Mouse (Mus musculus) kidney, postnatal 14 days (tissue): ENCODE results near the gene Arap2.
A peak's percentile ranks its signal among the peaks of the same experiment; 100 is the strongest.
"Not testable (repeated sequence)": the region's sequence is repeated elsewhere in the genome, so short reads cannot be mapped to it uniquely, and the experiment has no call there.

ENCODE experiments used
- DNase-seq: peaks from one replicate; pipeline ENCODE4 v3.0.0; 2022; ENCODE audit warnings: mixed read lengths

Arap2 gene

DNA sequence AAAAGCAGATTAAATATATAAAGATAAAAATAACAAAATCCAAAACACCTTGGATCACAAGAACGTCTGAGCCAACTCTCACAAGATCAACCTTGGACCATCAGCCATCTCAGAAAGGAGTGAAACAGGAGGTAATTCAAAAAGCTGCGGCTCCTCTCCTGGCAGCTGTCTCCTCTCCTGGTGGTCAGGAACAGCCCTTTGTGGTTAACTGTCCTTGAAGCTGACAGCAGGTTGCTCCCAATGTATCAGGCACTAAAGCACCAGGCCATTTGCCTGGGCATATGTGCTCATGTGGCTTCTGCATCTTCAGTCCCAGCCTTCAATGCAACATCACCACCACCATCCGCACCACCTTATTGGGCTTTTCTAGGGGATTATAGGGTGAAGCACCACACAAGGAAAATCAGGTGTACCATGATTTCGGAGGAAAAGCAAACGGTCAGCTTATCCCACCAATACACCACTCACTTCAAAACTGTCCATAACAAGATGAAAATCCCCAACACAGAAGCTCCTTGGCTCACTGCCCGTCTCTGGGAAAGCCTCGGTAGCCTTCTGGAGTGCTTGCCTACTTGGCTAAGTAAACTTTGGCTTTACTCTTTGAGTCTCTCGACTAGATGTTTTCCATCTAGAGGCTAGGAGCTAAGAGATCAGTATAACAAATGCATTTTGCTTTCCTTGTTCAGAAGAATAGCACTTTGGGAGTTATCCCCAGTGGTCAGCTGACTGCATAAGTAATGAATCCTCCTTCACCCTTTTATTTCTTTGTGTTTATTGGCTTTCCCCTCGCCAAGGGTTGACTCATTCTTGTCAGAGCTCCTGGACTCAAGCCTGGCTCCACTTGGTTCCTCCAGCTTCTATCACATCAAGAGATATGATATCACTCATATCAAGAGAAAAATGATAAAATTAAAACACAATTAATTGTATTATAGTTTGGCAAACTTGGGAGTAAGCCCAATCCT lies 26.2 kb downstream of the Arap2 start:
- no peak for DNase-seq

DNA sequence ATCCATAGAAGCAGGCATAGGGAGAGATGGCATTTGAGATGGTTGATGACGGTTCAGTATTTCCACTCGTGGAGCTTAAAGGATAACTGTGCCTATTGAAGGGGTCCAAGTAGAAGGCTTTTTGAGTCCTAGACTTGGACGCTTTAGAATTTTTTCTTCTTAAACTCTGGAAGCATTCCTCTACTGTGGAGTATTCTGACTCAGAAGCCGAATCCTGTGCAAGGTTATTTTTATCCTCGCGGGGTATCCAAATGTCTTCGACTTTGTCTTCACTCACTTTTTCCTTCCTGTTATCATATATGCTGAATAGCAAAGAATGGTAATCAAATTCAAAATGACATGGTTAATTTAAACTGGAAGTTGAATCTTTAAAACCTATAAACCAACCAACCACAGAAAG lies 35.4 kb downstream of the Arap2 start:
- not testable (repeated sequence) for DNase-seq

DNA sequence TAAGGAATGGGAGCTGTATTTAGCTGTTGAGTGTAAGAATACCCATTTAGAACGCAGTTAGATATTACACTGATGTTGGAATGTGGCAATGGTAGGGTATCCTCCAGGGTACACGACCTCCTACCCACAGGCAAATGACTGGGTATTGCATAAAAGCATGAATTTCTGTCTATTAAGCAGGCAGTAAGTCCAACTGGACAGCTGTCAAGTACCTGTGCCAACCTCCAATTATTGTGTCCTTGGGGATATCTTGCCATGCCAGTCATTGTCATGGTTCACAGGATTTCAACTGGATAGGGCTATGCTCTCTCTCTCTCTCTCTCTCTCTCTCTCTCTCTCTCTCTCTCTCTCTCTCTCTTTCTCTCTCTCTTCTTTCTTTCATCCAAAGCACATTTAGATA lies 40.4 kb downstream of the Arap2 start:
- no peak for DNase-seq

DNA sequence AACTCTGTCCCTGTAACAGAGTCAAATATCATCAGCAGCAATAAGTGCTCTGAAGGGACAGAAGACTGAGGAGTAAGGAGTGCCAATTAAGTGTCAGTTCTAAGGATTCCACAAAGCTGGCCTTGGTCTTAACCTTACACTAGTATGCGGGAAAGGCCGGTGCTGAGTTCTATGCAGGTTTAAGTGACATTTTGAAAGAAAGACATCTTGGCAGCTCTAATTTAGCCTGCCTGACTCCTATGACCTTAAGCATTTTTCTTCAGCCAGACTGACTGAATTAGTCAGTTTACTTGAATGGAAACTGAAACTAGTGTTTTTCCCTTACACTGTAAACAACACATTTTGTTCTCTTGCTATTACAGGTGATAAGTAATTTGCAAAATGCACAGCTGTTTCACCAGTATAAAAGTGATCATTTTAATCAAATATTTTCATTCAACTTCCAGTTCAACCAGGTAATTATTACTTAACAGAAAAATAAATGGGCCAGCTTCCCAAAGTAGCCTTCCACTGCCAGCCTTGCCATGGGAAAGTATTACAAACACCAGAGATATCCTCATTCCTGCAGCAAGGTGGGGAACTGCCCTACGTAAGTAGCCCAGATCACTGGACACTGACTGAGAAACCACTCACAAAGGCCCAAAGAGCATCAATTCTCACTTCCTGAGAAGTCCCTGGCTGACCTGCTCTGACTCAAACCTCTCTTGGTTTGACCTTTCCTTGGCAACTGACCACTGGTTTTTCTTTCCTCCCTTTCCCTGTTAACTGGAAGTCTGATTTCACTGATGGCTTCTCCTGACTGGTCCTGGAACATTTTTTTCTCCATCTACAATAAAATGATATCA lies 42.5 kb downstream of the Arap2 start:
- no peak for DNase-seq

DNA sequence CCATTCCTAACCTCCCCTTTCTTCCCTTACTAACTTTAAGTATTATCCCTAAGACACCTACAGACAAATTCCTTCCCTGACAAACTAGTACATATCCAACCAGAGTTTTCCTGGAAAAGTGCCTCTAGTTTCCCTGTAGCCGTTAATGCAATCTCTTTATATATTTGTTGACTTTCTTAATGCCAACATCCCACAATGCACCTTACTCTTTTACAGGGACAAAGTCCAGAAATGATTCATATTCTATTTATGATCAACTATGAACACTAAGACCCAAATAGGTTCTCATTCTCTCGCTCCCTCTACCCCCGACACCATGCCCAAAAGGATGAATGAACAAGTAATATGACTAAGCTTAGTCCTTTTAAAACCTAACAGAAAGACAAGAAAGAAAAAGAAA lies 49.5 kb downstream of the Arap2 start:
- no peak for DNase-seq

DNA sequence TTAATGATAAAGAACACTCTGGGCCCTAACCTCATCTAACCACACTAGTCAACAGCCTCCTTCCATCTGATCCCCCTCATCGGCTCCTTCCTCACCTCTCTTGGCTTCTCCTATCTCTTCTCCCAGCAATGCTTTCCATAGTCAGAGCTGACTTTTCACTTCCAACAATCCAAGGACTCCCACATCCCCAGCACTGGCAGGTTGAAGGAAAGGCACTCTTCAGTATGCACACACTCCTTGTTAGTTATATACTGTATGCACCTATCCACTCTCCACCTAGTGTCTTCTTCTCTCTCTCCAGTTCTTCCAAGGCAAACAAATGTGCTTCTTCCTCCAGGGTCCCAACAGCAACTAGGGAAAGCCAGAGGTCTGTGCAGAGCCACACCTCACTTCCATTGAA lies 50.0 kb downstream of the Arap2 start:
- DNase-seq, result no peak

DNA sequence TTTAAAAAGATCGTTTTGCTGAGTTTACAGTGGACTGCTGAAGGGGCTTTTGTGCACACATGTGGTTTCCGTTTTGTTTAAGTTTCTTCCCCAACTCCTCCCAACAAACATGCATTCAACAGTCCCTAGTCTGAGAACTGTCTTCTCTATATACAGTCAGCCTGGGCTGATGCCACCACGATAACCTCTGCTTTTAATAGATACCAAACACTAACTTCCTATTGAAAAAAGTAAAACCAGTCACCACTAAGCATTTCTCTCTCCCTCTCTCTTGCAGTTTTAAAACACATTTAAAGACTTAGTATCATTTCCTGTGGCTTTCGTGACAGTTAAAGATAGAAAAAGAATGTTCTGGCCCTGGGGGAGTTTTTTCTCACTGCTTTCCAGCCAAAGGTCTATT lies 50.5 kb downstream of the Arap2 start:
- DNase-seq, result no peak

DNA sequence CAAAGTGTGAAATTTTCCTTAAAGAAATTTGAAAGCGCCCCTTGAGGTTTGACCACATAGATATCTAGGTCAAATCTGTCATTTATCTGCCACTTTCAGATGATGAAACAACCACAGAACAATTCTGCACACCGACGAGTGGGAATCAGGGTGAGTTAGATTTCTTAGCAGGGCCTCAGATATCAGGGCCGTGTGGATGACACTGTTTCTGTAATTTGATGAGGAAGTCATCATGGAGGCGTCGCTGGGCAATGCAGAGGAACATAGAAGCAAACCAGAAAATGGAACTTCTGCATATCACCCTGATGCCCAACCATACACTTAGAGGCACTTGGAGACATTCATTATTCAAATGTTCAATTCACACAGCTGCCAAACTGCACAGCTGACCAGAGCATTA lies 55.0 kb downstream of the Arap2 start:
- no peak for DNase-seq

DNA sequence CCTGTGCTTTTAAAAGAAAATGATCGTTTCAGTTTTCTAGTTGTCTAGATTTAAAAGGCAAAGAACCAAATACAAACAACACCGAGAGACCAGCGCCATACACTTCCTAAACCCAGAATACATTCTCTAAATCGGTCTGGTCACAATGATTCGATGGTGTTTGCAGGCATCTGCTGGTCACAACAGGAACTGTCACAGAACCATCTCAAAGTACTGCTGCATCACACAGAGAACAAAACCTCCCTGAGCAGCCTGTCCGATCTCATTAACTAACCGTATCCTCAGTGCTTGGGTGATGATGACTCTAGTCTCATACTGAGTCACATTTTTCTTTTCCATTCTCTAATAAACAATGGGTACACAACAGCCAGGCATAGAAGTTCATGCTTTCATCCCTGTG lies 59.1 kb downstream of the Arap2 start:
- peak; percentile 20 for DNase-seq

DNA sequence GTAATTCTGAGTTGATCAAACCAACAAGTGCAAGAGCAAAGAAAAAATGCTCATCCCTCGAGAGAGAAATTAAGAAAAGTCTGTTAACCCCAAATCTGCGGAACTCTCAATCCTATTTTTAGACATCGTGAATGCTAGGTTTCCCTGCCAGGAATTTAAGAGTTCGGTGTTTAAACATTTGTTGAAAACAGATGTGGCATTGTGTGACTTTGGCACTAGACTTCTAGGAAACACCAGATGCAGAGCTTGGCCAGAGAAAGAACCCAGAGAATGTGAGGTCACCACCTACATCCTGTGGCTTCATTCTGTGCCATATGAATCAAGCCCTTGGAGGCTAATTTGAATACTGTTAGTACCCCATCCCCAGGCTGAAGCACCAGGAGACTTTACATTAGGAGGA lies 76.0 kb downstream of the Arap2 start:
- DNase-seq, result no peak

DNA sequence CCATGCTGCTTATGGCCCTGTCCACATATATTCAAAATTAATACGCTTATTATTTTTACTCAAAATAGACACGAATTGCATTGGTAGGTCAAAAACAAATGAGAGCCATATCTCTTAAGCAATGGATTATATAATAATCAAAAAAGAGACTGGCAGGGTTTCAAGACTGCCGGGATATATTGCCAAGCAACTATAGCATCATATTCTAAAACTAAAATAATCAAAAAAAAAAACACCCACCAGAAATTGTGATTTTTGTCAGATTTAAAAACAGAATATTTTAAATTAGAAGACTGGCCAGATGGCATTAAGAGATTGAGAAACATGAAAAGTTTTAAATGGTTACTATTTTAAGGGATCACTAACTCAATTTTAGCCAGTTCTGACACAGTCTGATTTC lies 82.2 kb downstream of the Arap2 start:
- DNase-seq, result no peak

DNA sequence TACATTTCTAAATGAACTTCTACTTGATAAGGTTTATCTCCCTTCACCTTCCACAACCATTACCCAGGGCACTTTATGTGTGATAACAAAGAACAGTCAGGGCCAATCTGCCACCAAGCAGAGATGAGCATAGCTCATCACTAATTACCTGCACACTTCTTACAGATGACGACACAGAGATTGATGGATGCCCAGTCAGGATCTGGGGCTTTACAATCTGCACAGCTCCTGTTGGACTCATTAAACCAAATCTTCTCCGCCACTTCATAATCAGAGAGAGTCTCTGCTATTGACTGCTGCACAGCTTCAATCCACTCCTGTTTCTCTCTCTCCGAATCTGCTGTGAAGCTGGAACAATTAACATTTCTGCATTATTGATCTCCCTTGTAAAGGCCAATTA lies 82.8 kb downstream of the Arap2 start:
- DNase-seq, result no peak

DNA sequence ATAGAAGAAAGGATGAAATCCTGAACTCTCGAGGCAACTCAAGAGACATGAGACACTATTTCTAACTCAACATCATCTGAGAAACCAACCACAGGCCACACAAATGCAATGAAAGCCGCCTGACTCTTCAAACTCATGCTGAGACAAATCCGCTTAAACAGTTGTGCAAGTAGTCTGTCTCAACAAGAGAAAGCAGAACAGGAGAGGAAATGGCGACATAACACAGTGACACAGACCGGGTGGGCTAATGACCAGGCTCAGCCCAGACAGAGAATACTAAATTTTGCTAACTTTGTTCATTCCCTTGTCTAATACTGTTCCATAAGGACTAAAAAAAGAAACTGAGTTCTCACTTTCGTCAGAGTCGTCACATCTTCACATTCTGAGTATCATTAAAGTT lies 88.6 kb downstream of the Arap2 start:
- DNase-seq, result no peak

DNA sequence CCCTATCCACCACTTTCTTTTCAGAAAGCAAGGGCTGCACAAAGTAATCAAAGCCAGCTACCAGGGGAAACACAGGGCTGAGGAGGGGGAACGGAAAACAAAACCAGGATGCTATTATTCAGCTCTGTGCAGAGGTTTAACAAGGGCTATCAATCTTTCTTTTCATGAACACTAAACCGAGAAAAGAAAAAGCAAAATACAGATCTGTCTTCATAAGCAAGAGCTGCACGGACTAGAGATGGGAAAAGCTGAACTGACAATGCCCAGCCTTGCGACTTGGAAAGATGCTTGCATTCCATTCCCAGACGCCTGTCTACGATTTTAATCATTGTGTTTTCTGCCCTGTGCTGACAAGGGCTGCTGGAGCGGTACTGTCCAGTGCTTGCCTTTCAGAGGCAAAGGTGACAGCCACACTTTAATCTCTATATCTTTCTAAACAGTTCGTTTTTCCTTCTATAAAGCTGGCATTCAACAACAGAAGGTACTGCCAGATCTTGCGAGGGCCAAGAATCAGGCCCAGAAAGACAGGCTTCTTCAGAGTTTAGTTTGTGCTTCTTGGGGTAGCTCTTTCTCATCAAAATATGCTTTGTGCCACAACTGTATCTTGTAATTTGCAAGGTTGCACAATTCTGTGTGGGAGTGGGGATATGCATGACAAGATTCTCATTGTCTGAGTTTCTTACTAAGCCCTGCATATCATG lies 93.1 kb downstream of the Arap2 start:
- DNase-seq, result no peak

DNA sequence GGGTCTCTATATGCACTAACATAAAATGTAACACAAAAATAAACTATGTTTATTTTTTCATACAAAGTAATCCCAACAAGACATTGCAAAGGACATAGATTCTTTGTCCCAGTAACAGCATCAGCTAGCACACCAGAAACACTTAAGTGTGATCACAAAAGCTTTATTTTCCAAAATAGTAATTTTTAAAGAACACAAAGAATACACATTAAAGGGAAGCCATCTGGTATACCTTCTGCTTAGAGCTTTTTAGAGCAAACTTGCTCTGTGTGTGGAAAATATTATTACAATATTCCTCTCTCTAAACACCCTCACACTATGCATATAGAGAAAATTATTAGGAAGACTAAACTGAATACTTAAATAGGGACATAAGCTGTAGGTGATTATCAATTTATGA lies 100.6 kb downstream of the Arap2 start:
- DNase-seq, result no peak

DNA sequence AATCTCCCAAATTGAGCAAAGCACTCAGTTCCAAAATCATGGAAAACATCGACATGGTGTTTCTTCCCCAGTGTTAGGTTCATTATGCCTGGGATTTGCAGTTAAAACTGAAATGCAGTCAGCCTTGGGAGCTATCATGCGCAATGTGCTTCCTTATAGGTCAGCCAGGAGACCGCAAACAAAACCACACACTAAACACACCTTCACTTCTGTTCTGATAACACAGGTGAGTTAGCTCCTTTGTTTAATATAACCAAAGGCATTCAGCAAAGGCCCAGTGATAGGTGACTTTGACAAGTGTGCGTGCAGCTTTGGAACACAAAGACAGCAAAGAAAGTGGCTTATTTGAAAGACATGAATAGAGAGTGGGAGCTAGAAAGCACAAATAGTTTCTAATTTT lies 101.1 kb downstream of the Arap2 start:
- DNase-seq, result no peak

DNA sequence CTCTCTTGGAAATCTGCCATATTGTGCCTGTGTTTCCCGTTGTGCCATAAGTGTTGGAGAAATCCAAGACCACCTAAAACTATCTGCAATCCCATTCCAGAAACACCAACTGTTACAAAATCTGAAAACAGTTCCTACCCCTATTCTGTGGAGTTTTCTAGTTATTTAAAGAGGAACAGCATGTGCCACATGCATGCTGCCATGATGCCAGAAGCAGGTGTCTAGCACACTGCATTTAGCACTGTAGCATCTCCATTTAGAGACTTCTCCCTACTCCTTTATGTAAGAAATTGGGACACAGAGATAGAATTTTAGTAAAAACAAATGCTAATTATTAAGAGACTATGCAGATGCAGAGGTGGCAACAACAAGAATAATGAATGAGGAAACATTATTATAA lies 102.8 kb downstream of the Arap2 start:
- no peak for DNase-seq

DNA sequence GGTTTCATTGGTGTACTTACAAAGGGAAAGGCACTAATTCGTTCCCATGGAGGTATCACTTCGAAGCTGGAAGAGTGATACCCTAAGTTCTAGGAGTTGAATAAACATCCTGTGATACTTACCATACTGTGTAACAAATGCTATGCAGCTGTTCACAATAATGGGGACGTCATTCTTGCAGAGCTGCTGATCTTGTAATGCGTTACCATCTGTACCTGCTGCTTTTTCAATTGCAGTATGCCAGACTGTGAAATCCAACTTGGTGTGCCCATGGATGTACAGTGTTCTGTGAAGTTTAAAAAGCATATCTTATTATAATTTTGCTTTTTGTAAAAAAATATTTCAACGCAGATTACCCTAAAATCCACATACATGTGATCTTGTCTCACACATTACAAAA lies 112.0 kb downstream of the Arap2 start:
- no peak for DNase-seq

DNA sequence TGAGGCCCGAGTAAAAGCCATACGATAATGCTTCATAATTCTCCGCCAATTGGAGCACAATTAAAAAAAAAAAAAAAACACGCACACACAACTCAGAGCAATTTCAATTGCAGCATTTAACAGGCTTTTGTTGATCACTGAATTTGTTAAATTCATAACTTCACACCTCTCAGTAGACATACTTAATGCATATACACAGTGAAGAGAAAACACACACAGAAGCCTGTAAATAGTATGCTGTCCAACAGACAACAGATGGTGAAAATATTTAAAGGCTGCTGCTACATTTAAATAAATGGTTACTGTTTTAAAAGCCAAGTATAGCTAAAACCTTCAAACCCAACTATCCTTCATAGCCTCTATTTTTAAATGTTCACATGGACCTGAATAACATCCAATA lies 123.6 kb downstream of the Arap2 start:
- DNase-seq, result no peak

DNA sequence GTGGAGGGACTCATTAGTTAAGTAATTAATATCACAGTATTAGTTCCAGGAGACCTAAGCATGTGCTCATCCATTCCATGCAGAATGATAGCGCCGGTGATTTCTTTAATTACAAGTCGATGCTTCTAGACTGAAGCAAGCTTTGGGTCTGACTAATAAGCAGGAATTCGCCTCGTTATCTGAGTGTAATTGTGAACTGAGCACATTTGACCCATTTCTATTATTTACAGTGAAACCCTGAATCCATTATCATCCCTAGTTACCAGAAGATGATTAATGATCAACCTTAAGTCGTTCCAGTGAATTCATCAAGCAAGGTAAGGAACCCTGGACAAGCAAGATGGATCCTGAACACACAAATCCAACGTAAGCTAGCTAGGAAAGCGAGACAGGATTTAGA lies 125.5 kb downstream of the Arap2 start:
- no peak for DNase-seq

DNA sequence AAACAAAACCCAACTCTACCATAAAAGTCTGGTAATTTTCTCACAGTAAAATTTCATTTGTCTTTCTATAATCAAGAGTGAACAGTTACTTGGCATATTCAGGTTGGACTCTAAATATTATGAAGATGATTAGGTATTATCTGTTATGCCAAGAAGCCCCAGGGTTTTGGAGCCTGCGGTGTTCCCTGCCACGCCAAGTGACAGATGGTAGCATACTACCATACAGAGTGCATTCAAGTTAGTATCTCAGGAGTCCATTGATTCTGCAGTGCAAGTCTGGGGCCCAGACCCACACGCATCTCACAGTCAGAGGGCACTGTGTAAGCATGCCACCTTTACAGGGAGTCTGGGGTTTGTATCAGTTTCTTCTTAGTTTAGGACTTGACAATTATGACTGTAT lies 129.6 kb downstream of the Arap2 start:
- no peak for DNase-seq

DNA sequence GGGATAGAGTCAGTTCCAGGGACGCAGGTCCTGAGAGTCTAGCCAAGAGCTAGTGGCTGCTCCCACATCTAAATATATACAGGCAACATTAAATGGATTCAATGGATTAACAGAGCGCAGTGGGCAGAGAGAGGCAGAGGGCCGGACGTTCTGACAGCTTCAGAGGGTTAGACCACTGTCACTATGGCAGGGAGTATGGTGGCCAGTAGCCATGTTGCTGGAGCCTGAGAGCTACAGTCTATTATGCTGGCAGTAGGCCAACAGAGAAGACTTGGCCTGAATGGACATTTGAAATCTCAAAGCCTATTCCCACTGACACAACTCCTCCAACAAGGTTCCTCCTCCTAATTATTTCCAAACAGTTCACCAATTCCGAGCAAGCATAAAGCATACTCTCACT lies 137.1 kb downstream of the Arap2 start:
- no peak for DNase-seq

DNA sequence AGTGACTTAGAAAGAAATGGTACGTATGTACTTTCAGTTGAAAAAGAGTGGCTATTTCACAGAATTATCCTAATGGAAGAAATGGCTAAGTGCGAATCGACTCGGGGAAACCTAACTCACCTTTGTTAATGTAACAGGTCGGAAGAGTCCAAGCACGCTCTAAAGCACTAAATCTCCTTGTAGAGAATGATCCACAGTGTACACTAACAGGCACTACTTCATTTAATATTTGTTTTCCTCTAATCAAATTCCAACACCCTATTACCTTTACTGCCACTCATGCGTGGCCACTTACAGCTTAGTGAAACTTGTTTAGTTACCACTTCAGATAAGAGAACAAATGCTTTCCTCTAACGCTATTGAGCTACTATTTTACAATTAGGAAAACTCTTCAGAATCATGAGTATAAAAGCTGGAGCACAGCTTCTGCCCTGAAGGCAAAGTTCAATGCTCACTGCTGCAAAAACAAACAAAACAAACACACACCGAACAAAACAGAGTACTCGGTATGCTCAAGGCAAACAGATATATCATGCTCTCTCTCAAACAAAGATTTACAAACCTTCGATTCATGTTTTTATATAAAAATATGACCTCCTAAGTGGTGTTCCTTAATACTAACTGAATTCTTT lies 143.0 kb downstream of the Arap2 start:
- DNase-seq, result peak; percentile 11
